In genomic region chr13:35079685-35080084, GRCm38 (mm10) we compare ENCODE assay signal across 13 mouse cellular contexts.
"Had no signal": no experiment of that assay in that cellular context is flagged by ENCODE, and none has a peak within 500 bp of the region (broad histone marks: within the 10 kb centered on the region; RNA-seq: fewer than 3 reads in every experiment).

No protein-coding gene starts in this region.

- H3K27ac ChIP-seq: left cerebral cortex, adult 2 months; limb, embryonic 10.5 days; liver, embryonic 13.5 days; lung, embryonic 15.5 days; midbrain, embryonic 10.5 days; neural tube, embryonic 15.5 days had no signal

- H3K4me3 ChIP-seq: left cerebral cortex, adult 2 months; limb, embryonic 10.5 days; liver, embryonic 13.5 days; lung, embryonic 15.5 days; midbrain, embryonic 10.5 days; myocyte; neural tube, embryonic 15.5 days had no signal

- H3K27me3 ChIP-seq: liver, embryonic 13.5 days; lung, embryonic 15.5 days; neural tube, embryonic 15.5 days had no signal

- H3K36me3 ChIP-seq: limb, embryonic 10.5 days; liver, embryonic 13.5 days; lung, embryonic 15.5 days; midbrain, embryonic 10.5 days; neural tube, embryonic 15.5 days had no signal

- ATAC-seq: liver, postnatal 0 days had no signal

- DNase-seq: kidney, postnatal 10 days; liver, embryonic 13.5 days; liver, postnatal 0 days; midbrain, embryonic 14.5 days; right cerebral cortex, adult 18-20 months; right cerebral cortex, postnatal 25 days; thymus, postnatal 4 days had no signal

- H3K9me3 ChIP-seq: limb, embryonic 10.5 days; liver, embryonic 13.5 days; lung, embryonic 15.5 days; midbrain, embryonic 10.5 days; neural tube, embryonic 15.5 days had no signal

- H3K4me1 ChIP-seq: limb, embryonic 10.5 days; liver, embryonic 13.5 days; lung, embryonic 15.5 days; midbrain, embryonic 10.5 days; neural tube, embryonic 15.5 days had no signal

- H3K9ac ChIP-seq: liver, embryonic 13.5 days; liver, postnatal 0 days; lung, embryonic 15.5 days; neural tube, embryonic 15.5 days had no signal
